Mouse (Mus musculus): Measurements from ENCODE around the gene Rnf121.

The Rnf121 gene

DNA sequence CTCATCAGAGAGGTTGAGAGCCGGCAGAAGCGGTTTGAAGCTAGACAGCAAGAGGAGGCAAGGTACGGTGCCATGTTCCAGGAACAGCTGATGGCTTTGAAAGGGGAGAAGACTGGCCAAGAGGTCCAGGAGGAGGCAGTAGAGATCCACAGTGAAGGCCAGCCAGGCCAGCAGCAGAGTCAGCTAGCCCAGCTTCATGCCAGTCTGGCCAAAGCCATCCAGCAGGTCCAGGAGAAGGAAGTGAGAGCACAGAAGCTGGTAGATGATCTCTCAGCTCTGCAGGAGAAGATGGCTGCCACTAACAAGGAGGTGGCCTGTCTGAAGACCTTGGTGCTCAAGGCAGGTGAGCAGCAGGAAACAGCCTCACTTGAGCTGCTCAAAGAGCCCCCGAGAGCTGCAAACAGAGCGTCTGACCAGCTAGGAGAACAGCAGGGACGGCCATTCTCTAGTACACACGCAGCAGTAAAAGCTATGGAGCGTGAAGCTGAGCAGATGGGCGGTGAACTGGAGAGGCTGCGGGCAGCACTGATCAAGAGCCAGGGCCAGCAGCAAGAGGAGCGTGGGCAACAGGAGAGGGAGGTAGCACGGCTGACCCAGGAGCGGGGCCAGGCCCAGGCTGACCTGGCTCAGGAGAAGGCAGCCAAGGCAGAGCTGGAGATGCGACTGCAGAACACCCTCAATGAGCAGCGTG is 65.7 kb downstream of the Rnf121 start:
- DNase-seq (ENCODE audit: low read depth): no peak

DNA sequence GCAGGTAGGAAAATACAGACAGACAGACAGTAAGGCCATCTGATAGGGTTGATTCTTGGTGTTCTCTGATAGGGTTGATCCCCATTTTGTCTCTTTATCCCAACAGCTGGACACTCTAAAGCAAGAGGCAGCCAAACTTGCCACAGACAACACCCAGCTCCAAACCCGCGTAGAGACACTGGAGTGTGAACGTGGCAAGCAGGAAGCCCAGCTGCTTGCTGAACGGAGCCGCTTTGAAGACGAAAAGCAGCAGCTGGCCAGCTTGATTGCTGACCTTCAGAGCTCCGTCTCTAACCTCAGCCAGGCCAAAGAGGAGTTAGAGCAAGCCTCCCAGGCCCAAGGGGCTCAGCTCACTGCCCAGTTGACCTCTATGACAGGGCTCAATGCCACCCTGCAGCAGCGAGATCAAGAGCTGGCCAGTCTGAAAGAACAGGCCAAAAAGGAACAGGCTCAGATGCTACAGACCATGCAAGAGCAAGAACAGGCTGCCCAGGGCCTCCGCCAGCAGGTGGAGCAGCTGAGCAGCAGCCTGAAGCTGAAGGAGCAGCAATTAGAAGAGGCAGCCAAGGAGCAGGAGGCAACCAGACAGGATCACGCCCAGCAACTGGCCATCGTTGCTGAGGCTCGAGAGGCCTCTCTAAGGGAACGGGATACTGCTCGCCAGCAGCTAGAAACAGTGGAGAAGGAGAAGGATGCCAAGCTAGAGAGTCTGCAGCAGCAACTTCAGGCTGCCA is 66.9 kb downstream of the Rnf121 start:
- DNase-seq (ENCODE audit: low read depth): peak; percentile 73

DNA sequence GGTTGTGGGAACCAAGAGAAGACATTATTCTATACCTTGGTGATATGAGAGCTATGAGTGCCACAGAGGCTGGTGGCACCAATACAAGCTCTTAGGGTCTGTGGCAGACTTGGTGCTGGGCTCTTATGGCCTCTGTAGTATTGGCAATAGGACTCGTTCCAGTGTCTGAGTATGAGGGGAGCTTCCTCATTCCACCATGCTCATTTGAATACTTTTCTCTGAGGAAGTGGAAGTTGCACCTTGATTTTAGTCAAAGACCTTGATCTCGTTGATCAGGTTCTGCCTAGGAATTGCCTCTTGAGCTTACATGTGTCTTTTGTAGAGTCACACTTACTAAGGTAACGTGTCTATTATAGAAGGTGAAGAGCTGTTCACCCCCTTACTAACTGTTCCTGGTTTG is 71.0 kb downstream of the Rnf121 start:
- no peak for DNase-seq (ENCODE audit: low read depth)

DNA sequence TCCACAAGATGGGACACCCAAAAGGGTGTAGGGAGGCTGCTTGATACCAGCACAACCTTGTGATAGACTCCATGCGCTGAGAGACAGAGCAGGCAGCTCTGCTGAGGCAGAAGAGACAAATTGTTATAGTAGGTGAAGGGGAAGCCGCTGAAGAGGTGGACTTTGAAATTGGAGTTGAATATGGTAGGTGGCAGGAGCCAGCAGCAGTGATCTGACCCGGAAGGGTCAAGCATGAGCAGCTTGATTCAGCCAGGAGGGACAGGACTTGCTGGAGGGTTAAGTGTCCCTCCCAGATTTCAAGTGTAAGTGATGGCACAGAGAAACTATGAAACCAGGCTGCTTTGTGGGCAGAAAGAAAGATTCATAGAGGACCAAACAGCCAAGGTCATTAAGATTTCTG is 80.2 kb downstream of the Rnf121 start:
- DNase-seq (ENCODE audit: low read depth): no peak

DNA sequence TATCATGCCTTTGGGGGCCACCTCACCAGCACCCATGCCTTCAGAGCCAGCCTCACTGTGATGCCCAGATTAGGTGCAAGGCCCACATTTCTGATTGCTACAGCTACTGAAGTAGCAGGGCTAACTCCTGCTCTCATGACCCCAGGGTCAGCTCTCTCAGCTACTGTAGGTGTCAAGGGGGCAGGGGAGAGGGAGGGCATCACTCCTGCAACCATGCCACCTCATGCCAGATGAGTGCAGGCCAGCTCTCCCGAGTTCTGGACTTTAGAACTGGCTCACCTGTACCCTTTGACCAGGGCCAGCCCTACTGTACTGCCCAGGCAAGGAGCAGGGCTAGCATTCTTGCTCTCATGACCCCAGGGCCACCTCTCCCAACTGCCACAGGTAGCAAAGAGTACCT is 82.5 kb downstream of the Rnf121 start:
- no peak for DNase-seq (ENCODE audit: low read depth)

DNA sequence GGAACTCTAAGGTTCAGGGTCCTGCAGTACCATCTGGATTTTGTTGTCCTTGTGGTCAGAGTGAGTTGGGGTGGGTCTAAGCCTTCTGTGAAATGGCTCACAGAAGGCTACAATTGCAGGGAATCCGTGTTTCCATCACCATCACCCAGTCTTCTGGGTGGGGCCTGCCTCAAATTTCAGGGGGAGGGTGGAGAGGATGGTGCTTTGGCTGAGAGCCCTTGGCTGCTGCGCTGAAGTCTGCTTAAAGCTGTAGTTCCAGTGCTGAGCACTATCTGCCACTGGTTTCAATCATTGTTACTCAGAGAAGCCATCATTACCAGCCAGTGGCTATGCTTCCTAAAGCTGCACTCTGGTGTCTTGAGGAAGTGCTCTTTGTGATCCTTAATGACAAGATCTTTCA is 90.8 kb downstream of the Rnf121 start:
- no peak for DNase-seq (ENCODE audit: low read depth)

DNA sequence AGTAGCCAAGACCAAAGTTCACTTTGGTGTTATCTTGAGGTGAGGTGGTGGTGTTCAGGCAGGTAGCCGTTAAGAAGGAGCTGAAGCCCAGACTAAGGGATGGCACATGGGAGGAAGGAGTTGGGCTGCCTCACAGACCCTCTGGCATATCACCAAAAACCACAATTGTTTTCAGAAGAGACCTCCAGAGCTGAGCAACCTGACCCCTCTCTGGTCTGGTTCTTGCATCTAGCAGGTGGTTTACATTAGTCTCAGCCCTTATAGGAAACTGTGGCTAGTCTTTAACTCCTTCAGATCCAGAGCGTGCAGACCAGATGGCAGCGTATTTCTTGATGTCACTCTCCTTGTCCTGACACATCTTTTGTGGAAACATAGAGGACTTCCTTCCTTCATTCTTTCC is 91.5 kb downstream of the Rnf121 start:
- no peak for DNase-seq (ENCODE audit: low read depth)

DNA sequence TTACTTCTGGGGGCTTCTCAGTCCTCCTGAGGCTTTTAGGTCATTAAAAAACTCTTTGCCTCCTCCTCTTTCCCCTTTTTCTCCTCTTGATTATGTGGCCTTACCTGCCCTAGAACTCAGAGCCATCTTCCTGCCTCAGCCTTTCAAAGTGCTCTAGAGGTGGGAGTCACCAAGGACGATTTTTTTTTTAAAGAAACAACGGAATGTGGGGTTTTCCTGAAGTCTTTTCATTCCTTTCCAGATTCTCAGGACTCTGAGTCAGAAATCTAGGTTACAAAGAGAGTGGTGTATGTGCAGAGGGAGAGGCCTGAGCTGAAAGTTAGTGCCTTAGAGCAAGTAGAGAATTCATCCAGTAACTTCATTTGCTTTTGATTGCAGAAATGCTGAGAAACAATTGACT is 93.5 kb downstream of the Rnf121 start:
- DNase-seq (ENCODE audit: low read depth): no peak

DNA sequence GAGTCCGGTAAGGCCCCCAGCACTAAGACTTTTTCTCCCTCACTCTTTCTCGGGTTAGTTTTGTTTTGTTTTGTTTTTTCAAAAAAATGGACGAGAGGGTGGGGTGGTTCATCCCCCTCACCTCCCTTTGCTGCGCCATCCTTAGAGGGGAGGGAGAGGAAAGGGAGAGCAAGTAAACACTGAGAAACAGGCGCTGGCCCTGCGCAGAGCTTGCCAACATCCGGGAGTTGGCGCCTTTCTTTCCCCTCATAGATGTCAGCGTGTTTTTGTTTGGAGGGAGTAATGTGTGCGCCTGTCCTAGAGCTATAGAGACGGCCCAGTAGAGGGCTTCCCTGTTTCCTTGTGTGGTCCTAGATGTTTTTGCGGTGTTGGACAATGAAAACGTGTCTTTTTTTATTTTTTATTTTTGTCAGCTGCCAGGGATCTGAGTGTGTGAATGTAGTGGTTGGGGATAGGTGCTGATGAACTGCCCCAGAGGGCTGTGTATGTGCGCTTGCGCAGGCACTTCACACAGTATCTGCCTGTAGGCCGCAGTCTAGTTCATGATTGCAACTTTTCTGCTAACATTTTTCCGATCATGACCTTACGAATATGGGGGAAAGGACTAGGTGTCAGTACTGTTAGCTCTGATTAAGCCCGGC is 94.3 kb downstream of the Rnf121 start:
- peak; percentile 82 for DNase-seq (ENCODE audit: low read depth)

DNA sequence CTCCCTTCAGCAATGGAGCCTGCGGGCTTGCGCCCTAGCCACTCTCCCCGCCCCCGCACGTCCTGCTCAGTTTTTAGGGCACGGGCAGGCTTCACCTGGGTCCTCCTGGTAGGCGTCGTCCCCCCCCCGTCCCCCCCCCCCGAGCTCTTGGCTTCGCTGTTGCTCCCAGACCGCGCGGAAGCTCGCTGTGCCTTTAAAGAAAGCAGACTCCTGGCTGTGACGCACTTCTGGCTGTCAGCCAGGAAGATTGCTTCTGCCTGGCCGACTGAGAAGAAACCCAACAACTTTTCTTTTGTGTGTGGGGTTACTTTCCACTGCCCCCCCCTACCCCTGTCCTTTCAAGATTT is 94.9 kb downstream of the Rnf121 start:
- DNase-seq (ENCODE audit: low read depth): peak; percentile 92

DNA sequence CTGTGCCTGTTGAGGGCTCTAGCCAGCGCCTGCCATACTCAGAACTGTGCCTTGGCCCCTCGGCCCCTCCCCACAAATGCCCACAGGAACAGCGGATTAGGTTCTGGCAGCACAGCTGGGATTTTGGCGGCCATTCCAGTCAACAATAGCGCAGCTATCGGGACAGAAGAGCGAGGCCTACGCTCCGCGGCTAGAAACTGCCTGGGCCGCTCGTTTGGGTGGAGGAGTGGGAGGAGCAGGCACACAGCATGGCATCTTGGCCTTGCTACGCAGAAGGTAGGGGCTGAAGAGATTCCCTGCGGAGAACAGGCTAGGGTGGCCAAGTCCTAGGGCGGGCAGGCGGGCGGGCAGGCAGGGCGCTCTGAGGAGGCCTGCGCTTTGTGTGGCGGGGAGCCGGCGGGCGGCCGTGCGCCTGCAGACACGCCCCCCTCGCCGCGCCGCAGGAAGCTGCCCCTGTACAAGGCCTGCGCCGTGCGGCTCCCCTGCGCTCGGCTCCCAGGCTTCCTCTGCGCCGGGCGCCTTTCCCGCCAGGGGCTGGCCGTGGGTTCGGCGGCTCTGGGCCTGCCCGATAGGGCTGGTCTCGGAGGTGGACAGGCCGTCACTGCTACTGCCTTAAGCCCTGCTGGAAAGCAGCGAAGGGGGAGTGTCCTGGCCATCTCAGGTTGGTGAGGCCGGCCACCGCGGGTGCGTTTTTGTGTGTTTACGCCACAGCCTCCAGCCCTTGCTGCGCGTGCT is 95.4 kb downstream of the Rnf121 start:
- DNase-seq (ENCODE audit: low read depth): peak; percentile 86

Data from induced T-regulatory cell, adult 2 months (primary cell).